Comparison of ENCODE assay signal across 20 mouse cellular contexts in the genomic region with DNA sequence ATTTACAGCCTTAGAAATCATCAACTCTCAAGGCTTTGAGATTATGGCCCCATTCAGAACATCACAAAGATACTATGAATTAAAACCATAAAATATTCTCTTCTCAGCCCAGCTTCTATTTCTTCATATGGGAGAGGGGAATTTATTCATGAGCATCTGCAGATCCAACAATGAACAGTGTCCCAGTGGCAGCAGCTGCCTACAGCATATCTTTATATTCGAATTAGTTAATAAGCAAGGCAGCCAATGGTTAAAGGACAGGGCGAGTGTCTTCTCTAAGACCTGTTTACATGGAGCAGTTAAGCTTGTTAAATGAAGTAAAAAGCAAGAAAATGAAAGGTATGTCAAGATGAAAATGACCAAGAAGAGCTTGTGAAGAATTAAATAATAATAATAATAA.
DNase-seq lines count a peak whose midpoint lies in the region; ATAC-seq lines count a peak whose summit lies in the region.
"Had no signal": no experiment of that assay in that cellular context is flagged by ENCODE, and none has a peak within 500 bp of the region (broad histone marks: within the 10 kb centered on the region; RNA-seq: fewer than 3 reads in every experiment).

No protein-coding gene starts in this region.

- WGBS in forebrain, embryonic 13.5 days, result 65% methylated on average over 2 of the region's 2 CpGs
- 75% methylated on average over 2 of the region's 2 CpGs for WGBS in forebrain, embryonic 15.5 days
- WGBS in hindbrain, embryonic 11.5 days, result 82% methylated on average over 2 of the region's 2 CpGs
- WGBS in hindbrain, embryonic 12.5 days, result 85% methylated on average over 2 of the region's 2 CpGs
- WGBS in midbrain, embryonic 13.5 days, result 59% methylated on average over 2 of the region's 2 CpGs
- WGBS in midbrain, embryonic 16.5 days, result 43% methylated on average over 2 of the region's 2 CpGs

- no peaks in the 10 kb centered on the region for H3K4me1 ChIP-seq in forebrain, embryonic 13.5 days
- H3K4me1 ChIP-seq in forebrain, embryonic 15.5 days, result no peaks in the 10 kb centered on the region
- no peaks in the 10 kb centered on the region for H3K4me1 ChIP-seq in hindbrain, embryonic 11.5 days (replicated peaks; ENCODE audit: control insufficient read depth, insufficient read depth, low read length)
- no peaks in the 10 kb centered on the region for H3K4me1 ChIP-seq in hindbrain, embryonic 12.5 days
- H3K4me1 ChIP-seq in midbrain, embryonic 13.5 days (replicated peaks), result no peaks in the 10 kb centered on the region
- no peaks in the 10 kb centered on the region for H3K4me1 ChIP-seq in midbrain, embryonic 16.5 days (ENCODE audit: control insufficient read depth, insufficient read depth, low read length)

- ATAC-seq in forebrain, embryonic 13.5 days, result peak; percentile 57; the same call in 1 of the 2 replicates
- ATAC-seq in forebrain, embryonic 15.5 days (replicated peaks), result no peak
- ATAC-seq in hindbrain, embryonic 11.5 days (ENCODE audit: low FRiP score), result peak; percentile 43; the same call in 1 of the 2 replicates
- ATAC-seq in hindbrain, embryonic 12.5 days (ENCODE audit: low FRiP score), result no peak
- 0 out of 2 replicates have a peak, but pooled peaks have one; percentile 40 for ATAC-seq in midbrain, embryonic 13.5 days
- ATAC-seq in midbrain, embryonic 16.5 days, result no peak
- ATAC-seq: activated CD4-positive, CD25-positive, alpha-beta regulatory T cell, adult 4 months; hindbrain, postnatal 0 days; inflammation-experienced regulatory T-cells, adult 6 months; intestine, embryonic 16.5 days had no signal

- DNase-seq in hindbrain, embryonic 11.5 days (ENCODE audit: low spot score), result no peak
- DNase-seq: adrenal gland, adult 8-10 months; adrenal gland, postnatal 25 days; cerebellum, adult 18-20 months; cerebellum, adult 9-10 months; cerebellum, postnatal 14 days; gastrocnemius, adult 2 months; gastrocnemius, postnatal 14 days; heart, adult 11 months had no signal

- H3K4me3 ChIP-seq in forebrain, embryonic 13.5 days, result no peak overlapping the region
- no peak overlapping the region for H3K4me3 ChIP-seq in forebrain, embryonic 15.5 days
- no peak overlapping the region for H3K4me3 ChIP-seq in hindbrain, embryonic 11.5 days (ENCODE audit: low read depth, low read length)
- no peak overlapping the region for H3K4me3 ChIP-seq in hindbrain, embryonic 12.5 days
- no peak overlapping the region for H3K4me3 ChIP-seq in midbrain, embryonic 13.5 days (replicated peaks)
- H3K4me3 ChIP-seq in midbrain, embryonic 16.5 days (ENCODE audit: low read depth, low read length), result no peak overlapping the region
- H3K4me3 ChIP-seq: gastrocnemius, adult 2 months had no signal

- no peak overlapping the region for H3K9ac ChIP-seq in forebrain, embryonic 13.5 days
- no peak overlapping the region for H3K9ac ChIP-seq in forebrain, embryonic 15.5 days (replicated peaks)
- H3K9ac ChIP-seq in hindbrain, embryonic 11.5 days (ENCODE audit: low read depth, low read length), result no peak overlapping the region
- no peak overlapping the region for H3K9ac ChIP-seq in hindbrain, embryonic 12.5 days
- no peak overlapping the region for H3K9ac ChIP-seq in midbrain, embryonic 13.5 days (replicated peaks)
- H3K9ac ChIP-seq in midbrain, embryonic 16.5 days (ENCODE audit: low read depth, low read length), result no peak overlapping the region
- H3K9ac ChIP-seq: hindbrain, embryonic 14.5 days had no signal

- H3K9me3 ChIP-seq in forebrain, embryonic 13.5 days (replicated peaks), result no peaks in the 10 kb centered on the region
- no peaks in the 10 kb centered on the region for H3K9me3 ChIP-seq in forebrain, embryonic 15.5 days
- no peaks in the 10 kb centered on the region for H3K9me3 ChIP-seq in hindbrain, embryonic 11.5 days (ENCODE audit: control insufficient read depth, low read length)
- H3K9me3 ChIP-seq in hindbrain, embryonic 12.5 days (replicated peaks), result no peaks in the 10 kb centered on the region
- no peaks in the 10 kb centered on the region for H3K9me3 ChIP-seq in midbrain, embryonic 13.5 days
- no peaks in the 10 kb centered on the region for H3K9me3 ChIP-seq in midbrain, embryonic 16.5 days (replicated peaks; ENCODE audit: control insufficient read depth, low read length, poor library complexity, severe bottlenecking)

- H3K4me2 ChIP-seq in forebrain, embryonic 13.5 days, result no peak overlapping the region
- H3K4me2 ChIP-seq in forebrain, embryonic 15.5 days (replicated peaks), result no peak overlapping the region
- H3K4me2 ChIP-seq in hindbrain, embryonic 11.5 days (replicated peaks; ENCODE audit: low read depth, low read length), result no peak overlapping the region
- H3K4me2 ChIP-seq in hindbrain, embryonic 12.5 days (replicated peaks), result no peak overlapping the region
- H3K4me2 ChIP-seq in midbrain, embryonic 13.5 days (replicated peaks), result no peak overlapping the region
- no peak overlapping the region for H3K4me2 ChIP-seq in midbrain, embryonic 16.5 days (ENCODE audit: low read length)
- H3K4me2 ChIP-seq: heart, embryonic 11.5 days; hindbrain, embryonic 14.5 days had no signal

- H3K27ac ChIP-seq in forebrain, embryonic 13.5 days, result no peak overlapping the region
- H3K27ac ChIP-seq in forebrain, embryonic 15.5 days (replicated peaks), result no peak overlapping the region
- no peak overlapping the region for H3K27ac ChIP-seq in hindbrain, embryonic 11.5 days (ENCODE audit: low read depth, low read length)
- H3K27ac ChIP-seq in hindbrain, embryonic 12.5 days, result no peak overlapping the region
- no peak overlapping the region for H3K27ac ChIP-seq in midbrain, embryonic 13.5 days
- no peak overlapping the region for H3K27ac ChIP-seq in midbrain, embryonic 16.5 days (ENCODE audit: low read length)
- H3K27ac ChIP-seq: gastrocnemius, adult 2 months; hindbrain, embryonic 14.5 days; hindbrain, postnatal 0 days had no signal

- H3K27me3 ChIP-seq in forebrain, embryonic 13.5 days, result no peaks in the 10 kb centered on the region
- no peaks in the 10 kb centered on the region for H3K27me3 ChIP-seq in forebrain, embryonic 15.5 days
- no peaks in the 10 kb centered on the region for H3K27me3 ChIP-seq in hindbrain, embryonic 11.5 days (ENCODE audit: control insufficient read depth, insufficient read depth, low read length)
- H3K27me3 ChIP-seq in hindbrain, embryonic 12.5 days, result no peaks in the 10 kb centered on the region
- no peaks in the 10 kb centered on the region for H3K27me3 ChIP-seq in midbrain, embryonic 13.5 days
- no peaks in the 10 kb centered on the region for H3K27me3 ChIP-seq in midbrain, embryonic 16.5 days (ENCODE audit: control insufficient read depth, insufficient read depth, low read depth, low read length)

- H3K36me3 ChIP-seq in forebrain, embryonic 13.5 days (ENCODE audit: poor library complexity, severe bottlenecking), result no peaks in the 10 kb centered on the region
- H3K36me3 ChIP-seq in forebrain, embryonic 15.5 days, result no peaks in the 10 kb centered on the region
- H3K36me3 ChIP-seq in hindbrain, embryonic 11.5 days (ENCODE audit: control insufficient read depth, insufficient read depth, low read length), result no peaks in the 10 kb centered on the region
- H3K36me3 ChIP-seq in hindbrain, embryonic 12.5 days, result no peaks in the 10 kb centered on the region
- no peaks in the 10 kb centered on the region for H3K36me3 ChIP-seq in midbrain, embryonic 13.5 days
- H3K36me3 ChIP-seq in midbrain, embryonic 16.5 days (ENCODE audit: control insufficient read depth, insufficient read depth, low read length), result no peaks in the 10 kb centered on the region

Comparison
In these comparisons a context has a peak if more than half of its experiments do, and no peak if none do; other contexts are left out.
1. ATAC-seq: peak in forebrain, embryonic 13.5 days (single experiment), hindbrain, embryonic 11.5 days (single experiment) and midbrain, embryonic 13.5 days (single experiment); none in forebrain, embryonic 15.5 days (single experiment), hindbrain, embryonic 12.5 days (single experiment) and midbrain, embryonic 16.5 days (single experiment).